Mouse (Mus musculus): Measurements from ENCODE around the gene Pjvk.

DNA sequence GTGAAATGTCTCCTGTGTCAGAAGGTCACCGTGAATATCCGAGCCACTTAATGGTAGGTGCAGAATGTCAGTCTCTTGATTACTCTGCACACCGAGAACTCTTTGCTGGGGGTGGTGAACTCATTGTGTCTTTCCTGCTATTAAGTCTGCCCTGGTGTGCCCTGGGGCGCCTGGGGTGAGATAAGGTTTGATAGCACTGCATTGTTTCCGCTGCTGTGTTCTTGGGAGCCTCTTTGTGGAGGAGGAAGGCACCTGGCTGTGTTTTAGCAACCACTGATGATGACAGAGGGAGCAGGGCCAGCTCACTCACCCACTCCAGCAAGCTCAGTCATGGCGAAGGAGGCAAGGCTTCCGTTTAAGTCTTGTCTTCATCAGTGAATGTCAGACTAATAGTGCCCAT is 39.9 kb downstream of the Pjvk start:
- no peak for TF ChIP-seq EP300 (IDR thresholded peaks at IDR 0.05; ENCODE audit: low read depth)
- TF ChIP-seq CTCF (IDR thresholded peaks at IDR 0.05; ENCODE audit: low read depth): no peak
